Mouse (Mus musculus) testis, adult 2 months (tissue): ENCODE data around the gene D430041D05Rik. TPM values are rescaled to one million over a fixed set of nuclear protein-coding genes. Genes with fewer than 3 reads are reported as not detected.

Source experiments
- H3K27ac ChIP-seq: fragments of 200-500 bp; 2 replicates; pipeline ENCODE4 v1.5.1; 2012; ENCODE audit warnings: low read depth, low read length; ENCODE audit not compliant: control insufficient read depth, insufficient read depth
- H3K27me3 ChIP-seq: fragments of 200-500 bp; 2 replicates; pipeline ENCODE4 v1.6.1; 2012; ENCODE audit warnings: mild to moderate bottlenecking, low read length, moderate library complexity; ENCODE audit not compliant: control insufficient read depth, insufficient read depth
- H3K36me3 ChIP-seq: fragments of 200-500 bp; 2 replicates; pipeline ENCODE4 v1.6.1; 2012; ENCODE audit warnings: mild to moderate bottlenecking, low read length; ENCODE audit not compliant: control insufficient read depth, insufficient read depth
- H3K4me1 ChIP-seq: fragments of 200-500 bp; 2 replicates; pipeline ENCODE4 v1.6.1; 2012; ENCODE audit warnings: low read length; ENCODE audit not compliant: control insufficient read depth, insufficient read depth
- H3K4me3 ChIP-seq: fragments of 200-500 bp; 2 replicates; pipeline ENCODE4 v1.5.1; 2012; ENCODE audit warnings: low read depth, mild to moderate bottlenecking, low read length, moderate library complexity, mixed read lengths; ENCODE audit not compliant: control insufficient read depth
- CTCF ChIP-seq: fragments of 200-500 bp; IDR thresholded peaks from 2 replicates; pipeline ENCODE4 v1.5.1; 2012; ENCODE audit warnings: low read depth, mild to moderate bottlenecking, inconsistent platforms, low read length, moderate library complexity; ENCODE audit not compliant: control insufficient read depth, insufficient read depth, insufficient replicate concordance
- POLR2A ChIP-seq: fragments of 200-500 bp; IDR thresholded peaks from 2 replicates; pipeline ENCODE4 v1.6.1; 2012; ENCODE audit warnings: low read depth, mild to moderate bottlenecking, inconsistent platforms, low read length, moderate library complexity; ENCODE audit not compliant: control insufficient read depth
- polyA plus RNA-seq: library from polyadenylated mRNA; depleted of rRNA; stranded (reverse); fragments of >200 nt; gene quantifications from 2 replicates; pipeline ENCODE4 v1.2.3, GENCODE M21; 2012

D430041D05Rik gene
- polyA plus RNA-seq, 1 experiment = 0.27 TPM

DNA sequence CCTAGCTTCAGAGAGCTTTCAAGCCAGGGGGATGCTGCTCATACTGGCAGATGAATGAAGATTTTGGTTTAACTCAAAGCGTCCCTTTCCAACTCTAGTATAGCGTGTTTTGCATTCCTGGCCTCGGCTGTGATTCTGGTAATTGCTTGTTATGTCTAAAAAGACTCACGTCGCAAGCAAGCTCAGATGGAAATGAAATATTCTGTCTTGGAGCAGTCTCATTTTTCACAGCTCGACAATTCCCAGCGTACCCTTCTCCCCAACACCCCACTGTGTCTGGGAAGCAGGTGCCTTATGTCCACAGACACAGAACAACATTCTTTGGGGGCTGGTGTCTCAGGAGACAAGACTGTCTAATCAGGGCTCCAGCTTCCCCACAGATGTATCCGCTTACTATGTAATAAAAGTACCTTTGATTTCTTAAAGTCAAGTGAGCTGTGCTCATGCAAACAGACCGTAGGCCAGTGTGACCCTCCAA, 192.2 kb downstream of the D430041D05Rik start:
- Histone ChIP-seq H3K27ac (no peak overlapping the region), H3K27me3 (no peaks in the 10 kb centered on the region), H3K4me1 (no peaks in the 10 kb centered on the region), H3K4me3 (no peak overlapping the region), H3K36me3 (no peaks in the 10 kb centered on the region)
- TF ChIP-seq CTCF = no peak
- no peak for TF ChIP-seq POLR2A

DNA sequence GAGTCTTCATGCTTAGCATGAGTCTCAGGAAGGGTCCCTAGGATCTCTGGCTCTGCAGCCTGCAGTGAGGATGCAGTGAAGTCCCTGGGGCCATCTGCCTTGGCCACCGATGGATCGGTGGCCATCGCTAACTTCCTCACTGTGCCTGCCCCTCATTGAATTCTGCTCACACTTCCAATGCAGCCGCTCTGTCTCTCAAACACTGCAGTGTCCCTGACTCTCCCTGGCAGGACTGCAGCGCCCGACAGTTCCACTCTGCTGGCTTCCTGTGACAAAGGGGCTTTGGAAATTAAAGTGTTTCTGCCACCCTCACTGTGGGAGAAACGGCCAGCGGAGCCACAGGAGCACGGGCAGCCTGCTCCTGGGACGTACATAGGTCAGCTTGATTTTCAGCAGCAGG, 192.7 kb downstream of the D430041D05Rik start:
- no peak for TF ChIP-seq POLR2A
- no peak for TF ChIP-seq CTCF
- H3K36me3 ChIP-seq = no peaks in the 10 kb centered on the region
- H3K4me1 ChIP-seq = no peaks in the 10 kb centered on the region

DNA sequence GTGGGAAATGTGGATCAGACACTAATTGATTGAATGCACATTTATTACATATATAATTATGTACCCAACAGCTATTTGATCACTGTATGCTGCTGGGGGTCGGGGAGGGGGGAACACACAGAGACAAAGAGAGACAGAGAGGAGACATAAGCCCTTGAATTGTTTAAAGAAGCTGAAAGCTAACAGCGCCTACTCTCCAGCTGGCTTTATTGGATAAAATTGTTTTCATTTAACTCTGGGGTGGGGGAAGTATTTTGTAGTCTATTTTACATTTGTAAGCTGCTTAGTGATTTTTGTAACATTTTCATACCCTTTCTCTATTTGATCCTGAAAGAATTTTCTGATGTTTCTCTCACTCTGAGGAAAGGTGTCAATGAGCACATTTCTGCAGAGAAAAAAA, 201.4 kb downstream of the D430041D05Rik start:
- Histone ChIP-seq H3K4me1 (no peaks in the 10 kb centered on the region), H3K36me3 (no peaks in the 10 kb centered on the region), H3K27me3 (no peaks in the 10 kb centered on the region), H3K27ac (no peak overlapping the region), H3K4me3 (no peak overlapping the region)
- no peak for TF ChIP-seq POLR2A
- no peak for TF ChIP-seq CTCF

More for the DNA sequence above, 192.7 kb downstream of the D430041D05Rik start:
- no peak overlapping the region for H3K4me3 ChIP-seq
- no peak overlapping the region for H3K27ac ChIP-seq
- no peaks in the 10 kb centered on the region for H3K27me3 ChIP-seq

DNA sequence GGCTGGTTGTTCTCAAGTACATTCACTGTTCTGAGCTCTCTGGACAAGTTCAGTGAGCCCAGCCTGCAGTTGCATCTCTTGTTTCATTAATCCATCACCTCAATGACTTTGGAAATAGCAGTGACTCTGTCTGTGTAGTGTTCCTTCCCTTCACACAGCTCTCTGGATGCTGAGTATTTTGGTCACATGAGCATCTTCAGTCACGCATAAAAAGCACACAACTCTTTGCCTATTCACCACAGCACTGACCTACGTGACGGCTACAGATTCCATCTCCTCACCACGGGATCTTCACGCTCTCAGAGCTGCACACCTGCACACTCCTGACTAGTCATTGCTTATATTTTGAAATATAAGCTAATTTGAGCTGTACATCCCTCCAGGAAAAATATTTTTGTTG, 202.4 kb downstream of the D430041D05Rik start:
- no peaks in the 10 kb centered on the region for H3K4me1 ChIP-seq
- no peak overlapping the region for H3K27ac ChIP-seq
- TF ChIP-seq CTCF (no peak), POLR2A (no peak)

DNA sequence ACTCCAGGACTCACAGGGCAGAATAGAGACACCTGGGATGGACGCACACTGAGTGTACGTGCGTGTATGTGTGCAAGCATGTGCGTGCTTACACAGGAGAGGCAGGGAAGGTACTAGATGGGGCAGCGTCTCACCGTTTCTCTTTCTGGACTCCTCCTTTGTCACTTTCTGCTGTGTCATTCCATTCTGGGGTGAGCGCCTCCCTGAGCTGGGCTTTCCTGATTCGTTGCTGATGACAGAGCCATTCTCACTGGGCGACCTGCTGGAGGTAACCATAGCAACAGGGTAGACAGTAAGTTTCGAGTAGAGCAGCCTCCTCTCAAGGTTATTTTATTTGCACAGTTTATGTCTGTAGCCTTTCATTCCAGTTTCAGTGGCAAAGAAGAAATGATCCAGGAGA, 202.9 kb downstream of the D430041D05Rik start:
- Histone ChIP-seq H3K27me3 (no peaks in the 10 kb centered on the region), H3K4me3 (no peak overlapping the region), H3K4me1 (no peaks in the 10 kb centered on the region), H3K27ac (no peak overlapping the region), H3K36me3 (no peaks in the 10 kb centered on the region)
- TF ChIP-seq POLR2A (no peak), CTCF (no peak)

More for the DNA sequence above, 202.4 kb downstream of the D430041D05Rik start:
- no peak overlapping the region for H3K4me3 ChIP-seq
- no peaks in the 10 kb centered on the region for H3K27me3 ChIP-seq
- H3K36me3 ChIP-seq = no peaks in the 10 kb centered on the region

DNA sequence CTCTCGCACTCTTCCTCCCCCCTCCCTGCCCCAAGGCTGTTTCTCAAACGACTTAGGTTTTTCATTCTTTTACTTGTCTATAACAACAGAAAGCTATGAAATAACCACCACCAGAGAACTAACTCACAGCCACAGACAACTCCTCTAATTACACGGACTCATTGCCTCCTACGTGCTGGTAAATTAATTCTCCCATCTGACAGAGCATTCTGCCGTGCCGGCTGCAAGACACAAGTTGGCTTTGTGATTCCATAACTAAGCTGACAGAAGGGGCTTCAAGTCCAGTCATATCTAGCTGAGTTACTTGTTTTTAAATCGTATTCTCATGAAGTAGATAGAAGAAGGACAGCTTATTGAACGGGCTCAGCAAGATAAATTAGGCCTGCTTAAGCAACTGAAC, 205.2 kb downstream of the D430041D05Rik start:
- no peak for TF ChIP-seq CTCF
- TF ChIP-seq POLR2A = no peak
- Histone ChIP-seq H3K4me1 (no peaks in the 10 kb centered on the region), H3K27ac (no peak overlapping the region), H3K4me3 (no peak overlapping the region), H3K36me3 (no peaks in the 10 kb centered on the region), H3K27me3 (no peaks in the 10 kb centered on the region)

DNA sequence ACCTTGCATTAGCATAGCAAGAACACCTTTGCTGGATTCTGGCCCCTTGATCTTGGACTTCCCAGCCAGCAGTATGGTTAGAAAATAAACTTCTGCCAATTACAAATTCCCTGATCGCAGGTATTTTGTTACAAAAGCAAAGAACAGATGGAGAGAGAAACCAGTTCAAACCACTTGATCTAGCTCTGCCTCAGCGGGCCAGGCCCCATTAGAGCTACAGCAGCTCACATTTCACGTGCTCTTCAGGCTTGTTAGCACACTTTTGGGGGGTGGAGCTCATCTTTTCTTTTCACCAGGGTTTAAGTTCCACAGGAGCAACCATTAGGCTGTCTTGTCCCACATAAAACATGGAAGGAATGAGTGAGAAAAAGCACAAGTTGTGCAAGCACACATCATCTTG, 210.6 kb downstream of the D430041D05Rik start:
- no peaks in the 10 kb centered on the region for H3K27me3 ChIP-seq
- H3K4me3 ChIP-seq = no peak overlapping the region
- H3K4me1 ChIP-seq = no peaks in the 10 kb centered on the region
- H3K36me3 ChIP-seq = no peaks in the 10 kb centered on the region
- TF ChIP-seq POLR2A = no peak
- TF ChIP-seq CTCF = no peak
- H3K27ac ChIP-seq = no peak overlapping the region

DNA sequence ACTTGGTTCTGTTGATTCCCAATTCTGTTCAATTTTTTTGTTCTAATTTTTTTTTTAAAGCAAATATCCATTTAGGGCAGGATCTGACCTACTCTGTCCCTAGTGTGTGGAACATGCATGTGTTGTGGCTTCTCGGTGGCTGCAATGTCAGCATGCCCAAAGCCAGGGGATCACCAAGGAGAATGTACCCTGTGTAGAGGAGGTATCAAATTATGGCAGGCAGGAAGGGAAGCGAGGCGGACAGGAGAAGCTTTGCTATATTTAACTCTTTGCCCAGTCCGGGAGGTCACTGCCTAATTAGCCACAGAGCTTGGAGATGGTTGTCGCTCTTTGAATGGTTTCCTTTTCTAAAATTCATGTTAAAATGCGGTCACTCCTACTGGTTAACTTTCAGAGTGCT, 212.6 kb downstream of the D430041D05Rik start:
- no peaks in the 10 kb centered on the region for H3K4me1 ChIP-seq
- TF ChIP-seq CTCF = no peak
- TF ChIP-seq POLR2A = no peak
- no peak overlapping the region for H3K27ac ChIP-seq
- no peaks in the 10 kb centered on the region for H3K27me3 ChIP-seq
- H3K36me3 ChIP-seq = no peaks in the 10 kb centered on the region
- H3K4me3 ChIP-seq = no peak overlapping the region
